Mouse (Mus musculus) NIH3T3 (cell line): ENCODE data around the gene Il17c.

Source experiments
- DNase-seq: peaks from one replicate; pipeline ENCODE4 v3.0.0-alpha.2; 2012; ENCODE audit warnings: low read depth

Gene Il17c

DNA sequence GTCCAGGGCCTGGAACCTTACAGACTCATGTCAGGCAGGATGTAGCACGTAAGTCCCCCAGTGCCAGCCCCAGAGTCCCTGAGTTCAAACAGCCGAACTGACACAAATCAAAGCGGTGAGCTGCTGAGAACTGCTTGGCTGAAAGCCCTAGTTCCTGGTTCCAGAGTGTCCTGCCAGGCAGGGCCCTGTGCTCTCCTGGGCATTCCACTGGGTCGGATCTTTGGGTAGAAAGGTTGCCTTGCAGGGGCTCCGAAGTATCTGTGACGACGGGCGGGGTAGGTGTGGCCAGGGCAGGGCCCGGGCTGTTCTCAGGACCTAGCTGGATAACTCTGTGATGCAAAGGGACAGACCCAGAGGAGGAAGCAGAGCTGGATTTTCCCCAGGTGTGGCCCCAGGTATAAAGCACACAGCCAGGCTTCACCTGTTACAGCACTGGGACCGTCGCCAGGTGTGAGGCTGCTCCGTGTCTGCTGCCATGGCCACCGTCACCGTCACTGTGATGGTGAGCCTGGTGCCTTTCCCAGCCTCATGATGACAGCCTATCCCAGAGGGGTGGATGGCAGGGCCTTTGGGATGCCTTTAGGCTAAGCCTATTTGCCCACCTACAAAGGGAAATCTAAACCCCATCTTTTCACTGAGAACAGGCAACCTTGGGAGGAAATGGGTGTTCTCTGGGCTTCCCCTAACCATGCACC lies at the start of gene Il17c:
Gene Il17c, plus strand, starts transcription at position 645 of the 695 bp plus-strand sequence.
- no peak for DNase-seq

DNA sequence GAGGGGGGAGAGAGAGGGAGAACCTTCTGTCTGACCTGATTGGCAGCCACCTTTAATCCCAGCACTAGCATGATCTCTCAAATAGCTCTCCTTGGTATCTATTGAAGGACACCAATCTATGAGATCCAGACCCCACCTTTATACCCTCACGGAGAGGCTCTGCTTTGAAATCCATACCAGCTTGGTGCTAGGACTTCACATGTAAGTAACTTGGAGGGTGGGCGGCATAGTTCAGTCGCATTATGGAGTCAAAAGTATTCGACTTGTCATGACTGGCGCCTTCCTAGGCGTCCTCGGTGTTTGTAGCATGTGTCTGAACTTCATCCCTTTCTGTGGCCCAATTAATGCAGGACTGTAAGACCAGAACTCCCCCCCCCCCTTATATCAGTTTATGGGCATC lies 46.5 kb upstream of the Il17c start:
- DNase-seq, result no peak

DNA sequence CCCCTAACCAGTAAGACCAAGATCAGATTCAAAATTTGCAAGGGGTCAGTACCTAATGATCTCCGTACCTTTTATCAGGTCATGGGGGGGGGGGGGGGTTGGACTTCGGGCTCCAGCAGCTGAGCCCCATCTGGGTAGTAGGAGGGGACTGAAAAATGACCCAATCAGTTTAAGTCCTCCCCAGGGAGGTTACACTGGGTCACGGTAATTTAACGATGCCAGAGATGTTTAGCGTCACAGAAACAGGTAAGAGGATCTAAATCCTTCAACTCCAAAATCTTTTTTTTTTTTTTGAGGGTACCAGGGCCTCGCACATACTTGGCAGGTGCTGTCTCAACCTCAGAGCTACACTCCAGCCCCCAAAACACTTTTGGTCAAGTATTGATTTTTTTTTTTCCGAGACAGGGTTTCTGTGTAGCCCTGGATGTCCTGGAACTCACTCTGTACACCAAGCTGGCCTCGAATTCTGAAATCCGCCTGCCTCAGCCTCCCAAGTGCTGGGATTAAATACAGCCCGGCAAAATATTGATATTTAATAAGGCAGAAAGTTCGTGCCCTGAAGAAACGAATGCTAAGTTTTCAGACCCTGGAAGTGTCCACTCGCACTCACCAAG lies 46.0 kb upstream of the Il17c start:
- no peak for DNase-seq

DNA sequence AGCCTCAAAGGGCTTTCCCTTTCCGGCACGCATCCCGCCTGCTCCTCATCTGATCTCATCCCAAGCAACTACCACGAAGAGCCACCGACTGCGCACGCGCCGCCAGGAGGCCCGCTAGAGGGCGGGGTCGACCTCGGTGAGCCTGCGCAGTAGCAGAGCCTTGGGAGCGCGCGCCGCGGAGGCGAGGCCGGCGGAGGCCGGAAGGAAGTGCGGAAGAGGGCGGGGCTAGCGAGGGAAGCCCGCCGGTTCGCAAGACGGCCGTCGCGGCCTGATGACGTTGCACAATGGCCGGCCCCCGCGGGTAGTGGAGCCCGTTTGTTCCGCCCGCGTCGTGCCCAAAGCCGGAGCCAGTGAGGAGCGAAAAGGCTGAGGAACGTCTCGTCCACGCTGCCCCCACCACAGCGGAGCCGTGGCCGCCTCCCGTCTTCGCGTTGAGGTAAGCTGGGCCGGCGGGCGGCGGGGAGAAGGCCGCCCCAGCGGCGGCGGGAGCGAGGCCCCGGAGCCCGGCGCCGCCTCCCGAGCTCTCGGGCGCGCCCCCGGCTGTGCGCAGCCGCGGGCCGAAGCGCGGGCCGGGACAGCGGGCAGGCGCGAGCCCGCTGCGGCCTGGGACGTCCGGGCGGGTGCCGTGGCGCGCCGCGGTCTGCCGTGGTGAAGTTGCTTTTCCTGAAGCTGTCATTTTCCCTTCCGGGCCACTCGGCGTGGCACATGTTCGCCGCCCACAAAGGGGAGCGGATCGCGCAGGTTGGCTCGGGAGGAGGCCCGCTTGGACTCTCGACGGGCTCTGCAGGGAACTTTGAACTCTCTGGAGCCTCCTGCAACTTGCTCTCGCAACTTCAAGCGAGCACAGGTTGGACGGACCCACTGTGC lies 45.2 kb upstream of the Il17c start, which contains the start of gene Zc3h18:
Gene Zc3h18, plus strand, starts transcription at position 245 of the 867 bp plus-strand sequence.
- peak; percentile 100 for DNase-seq

DNA sequence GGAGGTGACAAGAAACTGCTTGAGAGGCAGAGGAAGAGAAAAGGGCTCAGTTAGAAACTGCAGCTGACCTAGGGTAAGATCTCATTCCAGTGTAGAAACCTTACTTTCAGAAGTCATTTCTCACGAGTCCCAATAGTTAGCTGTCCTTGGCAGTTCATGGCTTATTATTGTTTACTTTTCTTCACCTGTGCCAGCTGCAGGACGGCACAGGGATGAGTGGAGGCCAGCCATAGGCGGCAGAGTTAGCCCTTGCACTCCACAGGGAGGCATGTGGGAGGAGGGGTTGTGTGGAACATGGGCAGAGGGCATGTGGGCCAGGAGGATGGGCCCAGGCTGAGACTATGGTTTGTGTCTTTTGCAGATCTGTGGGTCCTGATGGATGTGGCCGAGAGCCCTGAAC lies 38.8 kb upstream of the Il17c start:
- no peak for DNase-seq

DNA sequence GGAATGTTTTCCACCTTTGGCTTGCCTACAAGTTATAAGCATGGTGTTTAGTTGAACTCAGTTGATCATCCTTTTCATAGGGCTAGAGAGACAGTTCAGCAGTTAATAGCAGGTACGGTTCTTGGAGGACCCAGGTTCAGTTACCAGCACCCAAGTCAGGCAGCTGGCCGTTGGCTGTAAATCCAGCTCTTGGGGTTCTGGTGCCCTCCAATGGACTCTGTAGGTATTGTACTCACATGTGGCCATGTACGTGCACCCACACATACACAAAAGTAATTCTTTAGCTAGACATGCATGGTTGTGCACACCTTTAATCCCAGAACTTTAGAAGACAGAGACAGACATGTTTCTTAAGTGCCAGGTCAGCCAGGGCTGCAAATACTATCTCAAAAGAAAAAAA lies 32.5 kb upstream of the Il17c start:
- peak; percentile 28 for DNase-seq

DNA sequence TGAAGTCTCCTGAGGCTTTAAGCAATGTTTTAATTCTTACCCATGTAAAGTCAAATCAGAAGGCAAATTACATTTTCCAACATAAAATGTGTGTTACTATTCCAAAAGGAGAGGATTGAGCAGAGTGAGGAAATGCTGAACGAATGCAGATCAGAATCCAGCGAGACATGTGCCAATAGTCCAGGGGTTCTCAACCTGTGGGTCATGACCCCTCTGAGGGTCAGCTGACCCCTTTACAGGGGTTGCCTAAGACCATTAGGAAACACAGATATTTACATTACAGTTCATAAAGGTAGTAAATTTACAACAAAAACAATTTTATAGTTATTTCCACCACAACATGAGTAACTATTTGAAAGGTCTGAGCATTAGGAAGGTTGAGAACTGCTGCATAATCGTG lies 31.1 kb upstream of the Il17c start:
- DNase-seq, result no peak

DNA sequence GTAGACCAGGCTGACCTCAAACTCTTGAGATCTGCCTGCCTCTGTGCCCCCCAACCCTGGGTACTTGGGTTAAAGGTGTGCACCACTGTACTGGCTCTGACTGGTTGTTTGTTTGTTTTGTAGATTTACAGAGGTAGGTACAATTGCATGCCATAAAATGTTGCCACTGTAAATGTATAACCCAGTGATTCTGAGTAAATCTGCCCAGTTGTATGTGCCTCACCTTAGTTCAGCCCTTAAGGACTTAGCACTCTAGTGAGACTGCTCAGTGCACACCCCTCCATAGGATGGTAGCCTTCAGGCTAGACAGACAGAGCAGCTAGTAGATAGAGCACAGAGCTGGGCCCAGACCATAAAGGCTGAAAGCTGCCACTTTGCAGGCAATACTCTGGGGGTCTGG lies 28.1 kb upstream of the Il17c start:
- no peak for DNase-seq

DNA sequence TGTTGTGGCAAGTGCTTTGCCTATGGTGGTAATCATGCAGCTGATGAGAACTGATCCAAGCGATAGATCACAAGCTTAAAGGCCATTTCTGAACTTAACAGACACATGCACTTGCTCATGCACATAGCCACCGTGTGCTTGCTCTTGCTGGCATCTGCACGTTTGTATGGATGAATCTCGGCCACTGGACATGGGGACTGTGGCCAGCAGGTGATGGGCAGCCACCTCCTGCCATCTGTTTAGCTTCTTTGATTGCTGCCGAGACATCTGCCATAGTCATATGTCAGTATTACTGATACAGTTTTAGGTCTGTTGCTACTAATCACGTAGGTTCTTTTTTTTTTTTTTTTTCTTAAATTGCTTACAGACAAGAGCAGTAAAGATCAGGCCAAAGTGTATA lies 26.5 kb upstream of the Il17c start:
- no peak for DNase-seq

DNA sequence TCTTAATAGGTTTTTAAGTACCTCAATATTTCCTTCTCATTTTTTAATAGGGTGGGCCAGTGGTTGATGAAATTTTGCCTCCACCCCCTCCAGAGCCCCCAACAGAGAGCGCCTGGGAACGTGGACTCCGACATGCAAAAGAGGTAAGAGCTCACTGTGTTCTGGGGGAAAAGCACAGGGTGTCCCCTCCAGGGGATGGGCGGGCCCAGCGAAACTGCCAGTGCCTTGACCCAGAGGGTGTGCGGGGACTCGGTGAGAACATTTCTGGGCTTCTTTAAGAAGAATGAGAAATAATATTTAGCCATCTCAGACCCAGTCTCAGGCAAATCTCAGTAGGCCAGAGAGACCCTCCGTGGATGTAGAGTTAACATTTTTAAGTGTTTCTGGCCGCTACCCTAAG lies 23.6 kb upstream of the Il17c start:
- DNase-seq, result no peak

DNA sequence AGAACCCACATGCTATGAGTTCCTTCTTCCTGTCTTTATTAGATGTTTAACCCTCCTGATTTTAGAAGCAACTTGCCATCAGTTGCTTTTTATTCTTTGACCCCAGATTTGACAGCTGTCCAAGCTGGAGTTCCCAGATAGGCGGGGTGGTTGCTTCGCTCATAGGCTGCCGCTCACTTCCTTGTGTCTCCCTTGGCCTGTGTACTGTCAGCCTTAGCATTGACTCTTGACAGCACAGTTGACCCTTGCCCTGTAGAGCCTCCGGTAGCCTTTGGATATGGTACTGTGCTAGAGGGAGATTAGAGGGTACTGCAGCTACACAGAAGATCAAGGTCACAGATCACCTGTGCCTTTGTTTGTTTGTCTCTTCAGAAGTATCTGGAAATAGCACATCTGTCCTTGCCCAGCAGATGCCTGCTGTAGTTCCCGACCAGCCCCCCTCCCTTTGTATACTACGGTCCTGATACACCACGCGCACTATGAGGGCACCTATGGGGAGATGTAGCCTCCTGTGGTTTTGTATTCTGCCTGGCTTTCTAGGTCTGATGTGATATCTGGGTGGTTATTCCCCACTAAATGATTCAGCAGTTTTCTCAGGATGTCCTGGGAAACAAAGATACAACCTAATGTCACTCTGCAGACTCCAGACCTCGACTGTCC lies 16.5 kb upstream of the Il17c start:
- DNase-seq, result no peak

DNA sequence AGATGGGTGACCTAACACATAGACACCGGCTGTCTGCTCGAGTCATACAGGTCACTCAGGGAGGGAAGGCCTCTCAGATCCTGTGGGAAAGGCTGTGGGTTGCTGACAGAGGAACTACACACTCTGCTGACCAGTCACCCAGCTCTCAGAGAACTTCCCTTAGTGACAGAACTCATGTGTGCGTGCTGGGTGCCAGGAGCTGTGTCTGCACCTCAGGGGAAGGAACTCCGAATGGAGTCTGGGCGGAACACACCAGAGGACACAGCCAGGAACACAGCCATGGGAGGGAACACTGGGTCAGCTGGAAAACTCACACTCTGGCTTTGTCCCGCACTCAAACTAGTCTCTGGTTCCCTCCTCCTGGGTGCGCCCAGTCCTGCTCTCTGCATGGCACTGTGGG lies 14.1 kb upstream of the Il17c start:
- DNase-seq, result no peak

DNA sequence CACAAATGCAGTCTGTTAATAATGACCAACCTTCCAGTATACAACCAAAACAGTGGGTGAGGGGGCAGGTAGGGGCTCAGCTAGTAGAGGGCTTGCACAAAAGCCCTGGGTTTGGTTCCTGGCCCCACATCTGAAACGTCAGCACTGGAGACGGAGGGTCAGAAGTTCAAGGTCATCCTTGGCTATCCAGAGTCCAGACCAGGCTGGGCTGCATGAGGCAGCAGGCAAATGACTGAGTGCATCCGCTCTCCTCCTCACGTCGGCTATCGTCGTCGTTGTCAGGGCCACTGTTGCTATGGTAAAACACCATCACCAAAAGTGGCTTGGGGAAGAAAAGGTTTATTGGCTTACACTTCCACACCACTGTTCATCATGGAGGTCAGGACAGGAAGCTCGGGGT lies 7.5 kb upstream of the Il17c start:
- no peak for DNase-seq

DNA sequence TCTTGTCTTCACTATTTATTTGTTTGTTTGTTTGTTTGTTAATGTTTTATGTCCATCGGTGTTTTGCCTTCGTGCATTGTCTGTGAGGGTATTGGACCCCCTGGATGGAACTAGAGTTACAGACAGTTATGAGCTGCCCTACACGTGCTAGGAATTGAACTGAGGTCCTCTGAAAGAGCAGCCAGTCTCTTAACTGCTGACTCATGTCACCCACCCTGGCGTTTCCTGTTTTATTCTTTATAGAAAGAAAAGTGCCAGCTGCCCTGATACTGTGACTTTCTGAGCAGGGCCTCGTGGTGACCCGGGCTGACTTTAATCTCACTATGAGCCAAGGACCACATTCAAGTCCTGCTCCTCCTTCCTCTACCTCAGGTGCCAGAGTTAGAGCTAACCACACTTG lies 6.3 kb upstream of the Il17c start:
- no peak for DNase-seq

DNA sequence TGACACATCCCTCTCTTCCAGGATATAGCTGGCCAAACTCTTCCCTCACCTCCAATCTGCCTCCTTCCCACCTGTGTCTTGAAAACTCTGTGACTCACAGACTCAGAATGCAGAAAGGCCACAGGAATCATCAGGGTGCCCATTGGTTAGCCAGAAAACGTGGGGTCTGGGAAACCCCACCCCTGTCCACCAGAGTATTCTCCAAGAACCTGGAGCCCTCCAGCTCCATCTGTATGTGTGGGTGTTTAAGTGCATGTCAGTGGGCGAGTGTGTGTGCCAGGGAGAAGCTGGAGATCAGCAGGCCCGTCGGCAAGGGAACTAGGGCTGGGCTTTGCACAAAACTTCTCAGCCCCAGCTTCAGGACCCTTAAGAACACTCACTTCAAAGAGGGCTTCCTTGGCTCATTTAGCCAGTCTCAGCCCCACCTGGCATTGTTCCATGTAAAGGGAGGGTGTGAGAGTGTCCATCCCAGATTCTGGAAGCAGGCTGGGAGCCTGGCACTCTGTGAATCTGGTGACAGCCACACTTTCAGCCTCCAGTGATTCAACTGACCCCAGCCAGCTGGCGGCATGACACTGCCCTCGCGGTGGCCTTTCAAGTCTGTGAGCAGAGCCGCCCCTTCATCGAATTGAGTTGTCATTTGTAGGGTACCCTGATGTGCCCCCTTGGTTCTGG lies 1.8 kb upstream of the Il17c start:
- DNase-seq, result peak; percentile 25

DNA sequence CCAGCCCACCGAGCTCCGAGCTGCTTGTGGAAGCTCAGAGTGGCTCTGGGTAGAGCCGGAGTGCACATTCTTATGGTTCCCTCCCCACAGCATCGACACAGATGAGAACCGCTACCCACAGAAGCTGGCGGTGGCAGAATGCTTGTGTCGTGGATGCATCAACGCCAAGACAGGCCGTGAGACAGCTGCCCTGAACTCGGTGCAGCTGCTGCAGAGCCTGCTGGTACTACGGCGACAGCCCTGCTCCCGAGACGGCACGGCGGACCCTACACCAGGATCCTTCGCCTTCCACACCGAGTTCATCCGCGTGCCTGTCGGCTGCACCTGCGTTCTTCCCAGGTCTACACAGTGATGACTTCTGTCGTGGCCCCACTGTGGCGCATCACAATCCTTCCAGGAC lies 1.4 kb downstream of the Il17c start:
- DNase-seq, result no peak

DNA sequence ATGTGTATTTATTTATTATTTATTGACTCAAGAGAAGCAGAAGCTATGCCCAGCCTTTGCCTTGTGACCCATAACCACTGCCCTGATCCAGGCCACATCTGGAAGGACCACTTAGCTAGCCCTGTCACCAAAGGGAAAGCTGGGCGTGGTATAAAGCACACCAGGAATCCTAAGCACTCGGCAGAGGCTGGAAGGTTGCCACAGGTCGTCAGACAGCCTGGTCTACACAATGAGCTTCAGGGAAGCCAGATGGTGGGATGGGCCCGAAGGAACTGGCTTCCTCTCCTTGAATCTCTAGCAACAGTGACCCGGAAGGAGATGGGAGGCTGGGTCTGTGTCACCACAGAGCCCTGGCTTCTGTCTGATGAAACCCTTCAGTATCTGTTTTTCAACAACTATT lies 1.8 kb downstream of the Il17c start:
- peak; percentile 61 for DNase-seq

DNA sequence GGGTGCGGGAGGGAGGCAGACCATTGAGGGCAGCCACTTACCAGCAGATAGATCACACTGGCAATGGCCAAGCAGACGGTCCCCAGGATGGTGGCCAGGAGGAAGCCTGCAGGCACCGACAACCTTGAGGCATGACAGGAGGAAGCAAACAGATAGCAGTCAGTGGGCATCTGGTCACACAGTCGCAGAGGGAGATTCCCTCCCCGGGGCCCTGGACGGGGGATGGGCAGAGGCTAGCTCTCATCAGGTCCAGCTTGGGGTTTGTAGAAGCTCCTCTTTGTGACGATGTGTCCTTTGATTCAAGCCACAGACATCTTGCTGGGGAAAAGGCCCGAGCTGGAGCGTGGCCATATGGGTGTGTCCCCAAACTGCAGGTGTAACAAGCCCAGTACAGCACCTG lies 4.3 kb downstream of the Il17c start:
- no peak for DNase-seq

DNA sequence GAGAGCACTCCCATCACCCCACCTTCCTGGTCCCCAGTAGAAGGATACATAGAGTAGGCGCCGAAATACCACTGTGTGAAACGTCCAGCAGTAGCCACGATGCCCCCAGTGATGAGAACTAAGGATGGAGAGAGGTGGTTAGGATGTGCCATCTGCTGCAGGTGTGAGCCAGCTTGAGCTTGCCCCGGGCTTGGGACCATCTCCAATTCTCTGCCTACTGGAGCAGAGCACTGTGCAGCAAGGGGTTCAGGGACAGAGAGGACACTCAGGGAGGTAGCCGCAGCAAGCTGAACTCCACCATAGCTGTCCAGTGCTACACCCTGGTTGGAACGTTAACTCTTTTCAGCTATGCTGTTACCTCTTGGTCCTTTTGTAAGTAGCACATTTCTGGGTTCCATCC lies 5.8 kb downstream of the Il17c start:
- no peak for DNase-seq

DNA sequence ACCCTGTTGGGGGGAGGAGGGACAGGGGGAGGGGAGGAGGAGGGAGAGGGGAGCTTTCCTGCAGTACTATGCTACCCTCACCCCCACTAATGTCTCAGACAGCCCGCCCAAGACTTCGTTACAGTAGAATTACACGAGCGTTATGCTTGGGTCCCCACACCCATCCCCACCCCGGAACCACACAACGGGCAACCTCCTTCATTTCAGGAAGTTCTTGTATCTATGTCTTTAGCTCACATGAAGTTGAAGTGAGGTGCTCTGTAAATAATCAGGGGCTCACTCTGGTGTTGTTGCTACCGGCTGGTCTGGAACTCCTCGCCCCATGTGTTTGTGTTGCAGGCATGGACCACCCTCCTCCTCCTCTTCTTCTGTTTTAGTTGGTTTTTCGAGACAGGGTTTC lies 6.3 kb downstream of the Il17c start:
- DNase-seq, result no peak

DNA sequence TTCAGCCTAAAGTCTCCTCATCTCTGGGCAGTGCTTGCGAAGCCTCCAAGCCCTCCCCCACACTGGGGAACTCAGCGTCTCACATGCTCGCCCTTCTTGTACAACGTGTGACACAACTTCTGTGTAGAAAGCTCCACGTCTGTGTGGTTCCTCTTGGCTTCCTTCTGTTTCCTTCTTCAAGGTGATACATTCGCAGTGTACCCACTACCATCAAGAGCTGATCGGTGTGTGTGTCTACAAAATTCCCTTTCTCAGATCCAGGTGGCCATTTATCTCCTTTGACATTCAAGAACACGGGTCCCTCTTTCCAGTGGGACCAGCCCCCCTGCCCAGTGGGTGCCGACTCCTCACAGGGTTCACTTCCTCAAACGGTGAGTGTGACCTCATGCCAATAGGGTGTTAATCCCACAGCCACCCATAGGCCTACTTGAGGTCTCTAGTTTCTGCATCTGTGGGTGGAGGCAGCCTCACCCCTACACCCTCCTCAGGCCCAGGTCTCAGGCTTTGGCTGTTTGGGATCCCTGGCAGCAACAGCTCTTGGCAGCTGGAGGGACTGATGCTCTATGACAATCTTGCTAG lies 8.3 kb downstream of the Il17c start:
- no peak for DNase-seq

DNA sequence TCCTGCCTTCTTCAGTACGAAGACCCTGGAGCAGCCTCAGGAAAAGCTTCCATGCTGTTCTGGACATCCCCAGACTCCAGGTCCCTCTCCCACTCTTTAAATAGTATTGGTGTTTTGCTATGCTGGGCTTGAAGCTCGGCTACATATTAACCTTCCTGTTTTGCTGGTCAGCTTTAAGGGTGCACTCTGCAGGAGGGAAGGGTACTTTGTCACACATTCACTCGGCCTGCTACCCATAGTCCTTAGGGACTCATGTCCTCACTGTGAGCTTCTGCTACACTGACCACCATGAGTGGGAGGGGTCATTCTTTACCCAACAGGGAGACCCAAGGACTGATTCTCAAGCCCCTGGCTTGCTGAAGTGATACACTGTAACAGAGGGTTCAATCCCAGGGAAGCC lies 8.8 kb downstream of the Il17c start:
- no peak for DNase-seq
